Mouse (Mus musculus): ENCODE results near the gene Idh2.
A peak's percentile ranks its signal among the peaks of the same experiment; 100 is the strongest.
"Not testable (repeated sequence)": the region's sequence is repeated elsewhere in the genome, so short reads cannot be mapped to it uniquely, and the experiment has no call there.

The Idh2 gene

GRCm38 (mm10) chr7:80115224-80115590 is at the start of gene Idh2:
Idh2 (minus strand) TSS chr7:80115392.
- DNase-seq (ENCODE audit: low spot score in 2 of 2) = peak; percentile 61 to 69

DNA sequence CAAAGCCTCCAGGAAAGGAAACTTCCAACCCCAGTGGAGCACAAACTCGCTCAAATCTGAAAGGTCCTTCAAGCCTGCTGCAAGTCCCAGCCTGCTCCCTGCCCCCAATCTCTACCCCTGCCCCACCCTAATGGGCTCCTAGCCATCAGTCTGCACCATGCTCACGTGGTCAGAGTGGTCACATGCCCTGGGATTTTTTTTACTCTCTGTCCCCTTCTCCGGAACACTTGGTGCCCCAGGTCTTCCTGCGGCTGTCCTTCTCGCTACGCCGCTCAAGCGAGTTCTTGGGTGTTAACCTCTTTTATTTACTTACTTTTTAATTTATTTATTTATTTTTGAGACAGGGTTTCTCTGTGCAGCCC is 45.7 kb upstream of the Idh2 start:
- DNase-seq (ENCODE audit: low spot score in 2 of 2) = peak in 1 of 2 experiments; percentile 35

- DNase-seq (ENCODE audit: low spot score in 2 of 2) = no peak
Measured at GRCm38 (mm10) chr7:80160293-80160944, 45.2 kb upstream of the Idh2 start.

GRCm38 (mm10) chr7:80158496-80159268 is 43.5 kb upstream of the Idh2 start:
- DNase-seq (ENCODE audit: low spot score in 2 of 2) = no peak

DNA sequence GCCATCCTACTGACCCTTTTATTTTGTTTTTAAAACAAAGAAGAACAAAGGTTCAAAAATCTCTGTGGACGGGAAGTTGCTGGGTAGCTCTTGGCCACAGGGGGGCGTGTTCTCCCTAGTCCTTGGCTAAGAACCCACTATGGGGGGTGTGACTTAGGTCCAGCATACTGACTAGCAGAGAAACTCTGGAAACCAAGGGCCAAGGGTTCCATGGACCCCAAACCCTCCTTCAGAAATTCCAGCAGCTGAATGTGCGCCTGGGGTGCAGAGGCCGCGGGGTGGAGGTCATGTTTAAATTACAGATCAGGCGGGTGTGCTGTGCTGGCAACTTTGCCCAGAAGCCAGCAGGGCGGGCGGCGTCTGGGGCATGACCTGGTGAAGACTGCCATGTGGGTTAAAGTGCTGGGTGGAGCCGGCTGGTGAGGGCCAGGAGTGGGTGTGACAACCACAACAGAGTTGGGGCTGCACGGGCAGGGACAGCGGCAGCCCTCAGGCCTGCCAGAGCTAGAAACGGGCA is 41.6 kb upstream of the Idh2 start:
- DNase-seq (ENCODE audit: low spot score in 2 of 2) = peak; percentile 53 to 61

GRCm38 (mm10) chr7:80154689-80155088 is 39.5 kb upstream of the Idh2 start:
- DNase-seq (ENCODE audit: low spot score in 2 of 2) = no peak

DNA sequence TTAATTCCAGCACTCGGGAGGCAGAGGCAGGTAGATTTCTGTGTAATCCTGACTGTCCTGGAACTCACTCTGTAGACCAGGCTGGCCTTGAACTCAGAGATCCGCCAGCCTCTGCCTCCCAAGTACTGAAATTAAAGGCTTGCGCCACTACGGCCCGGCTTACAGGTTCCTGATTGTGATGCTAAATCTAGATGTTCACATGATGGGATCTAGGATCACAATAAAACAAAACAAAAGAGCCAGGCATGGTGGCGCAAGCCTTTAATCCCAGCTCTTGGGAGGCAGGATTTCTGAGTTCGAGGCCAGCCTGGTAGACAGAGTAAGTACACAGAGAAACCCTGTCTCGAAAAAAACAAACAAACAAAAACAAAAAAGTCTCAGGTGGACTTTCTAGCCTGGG is 37.6 kb upstream of the Idh2 start:
- no peak for DNase-seq (ENCODE audit: low spot score in 2 of 2)

DNA sequence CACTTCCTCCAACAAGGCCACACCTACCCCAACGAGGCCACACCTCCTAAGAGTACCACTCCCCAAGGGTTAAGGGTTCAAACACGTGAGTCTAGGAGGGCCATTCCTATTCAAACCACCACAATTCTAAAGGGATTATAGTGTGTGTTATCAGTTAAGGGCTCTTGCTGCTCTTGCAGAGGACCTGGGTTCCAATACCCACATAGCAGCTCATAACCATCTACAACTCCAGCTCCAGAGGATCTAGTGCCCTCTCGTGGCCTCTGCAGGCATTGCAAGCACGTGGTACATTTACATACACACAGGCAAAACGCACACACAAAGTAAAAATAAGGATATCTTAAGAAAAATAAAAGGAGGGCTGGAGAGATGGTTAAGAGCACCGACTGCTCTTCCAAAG is 37.0 kb upstream of the Idh2 start:
- DNase-seq (ENCODE audit: low spot score in 2 of 2) = no peak

DNA sequence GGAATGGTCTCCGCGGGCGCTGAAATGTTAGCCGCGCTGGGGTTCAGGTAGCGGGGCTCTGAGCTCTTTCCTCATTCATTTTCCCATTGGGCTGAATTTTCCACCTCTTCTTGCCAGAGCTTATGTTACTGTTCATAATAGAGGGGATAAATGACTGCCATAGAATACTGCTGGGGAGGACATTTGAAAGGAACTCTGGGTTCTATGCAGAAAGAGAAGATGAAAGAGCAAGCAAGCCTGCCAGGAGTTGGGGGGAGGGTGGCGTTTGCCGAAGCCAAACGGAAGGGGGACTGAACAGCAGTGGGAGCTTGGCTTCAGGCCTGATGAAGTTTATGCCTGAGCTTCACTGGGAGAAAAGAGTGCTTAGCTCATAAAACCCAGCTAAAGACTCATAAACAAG is 34.2 kb upstream of the Idh2 start:
- no peak for DNase-seq (ENCODE audit: low spot score in 2 of 2)

DNA sequence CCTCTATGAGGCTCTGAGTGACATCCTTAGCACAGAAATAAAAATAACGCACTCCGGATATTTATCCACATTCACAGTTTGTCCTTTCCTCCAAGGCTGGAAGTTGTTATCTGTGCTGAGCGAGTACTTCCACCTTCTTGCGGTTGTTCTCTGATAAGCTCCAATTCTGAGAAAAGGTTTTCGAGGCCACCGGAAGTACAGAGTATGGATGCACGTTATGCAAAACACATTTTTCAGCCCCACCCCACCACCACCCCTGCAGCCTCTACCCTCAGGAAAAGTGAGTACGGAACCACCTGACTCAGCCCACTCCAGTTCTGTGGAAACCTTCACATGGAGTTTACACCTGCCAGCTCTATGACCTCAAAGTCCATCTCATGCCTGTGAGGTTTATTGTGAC is 30.9 kb upstream of the Idh2 start:
- DNase-seq (ENCODE audit: low spot score in 2 of 2) = peak in 1 of 2 experiments; percentile 41

- no peak for DNase-seq (ENCODE audit: low spot score in 2 of 2)
Measured at GRCm38 (mm10) chr7:80144695-80145094, 29.5 kb upstream of the Idh2 start.

DNA sequence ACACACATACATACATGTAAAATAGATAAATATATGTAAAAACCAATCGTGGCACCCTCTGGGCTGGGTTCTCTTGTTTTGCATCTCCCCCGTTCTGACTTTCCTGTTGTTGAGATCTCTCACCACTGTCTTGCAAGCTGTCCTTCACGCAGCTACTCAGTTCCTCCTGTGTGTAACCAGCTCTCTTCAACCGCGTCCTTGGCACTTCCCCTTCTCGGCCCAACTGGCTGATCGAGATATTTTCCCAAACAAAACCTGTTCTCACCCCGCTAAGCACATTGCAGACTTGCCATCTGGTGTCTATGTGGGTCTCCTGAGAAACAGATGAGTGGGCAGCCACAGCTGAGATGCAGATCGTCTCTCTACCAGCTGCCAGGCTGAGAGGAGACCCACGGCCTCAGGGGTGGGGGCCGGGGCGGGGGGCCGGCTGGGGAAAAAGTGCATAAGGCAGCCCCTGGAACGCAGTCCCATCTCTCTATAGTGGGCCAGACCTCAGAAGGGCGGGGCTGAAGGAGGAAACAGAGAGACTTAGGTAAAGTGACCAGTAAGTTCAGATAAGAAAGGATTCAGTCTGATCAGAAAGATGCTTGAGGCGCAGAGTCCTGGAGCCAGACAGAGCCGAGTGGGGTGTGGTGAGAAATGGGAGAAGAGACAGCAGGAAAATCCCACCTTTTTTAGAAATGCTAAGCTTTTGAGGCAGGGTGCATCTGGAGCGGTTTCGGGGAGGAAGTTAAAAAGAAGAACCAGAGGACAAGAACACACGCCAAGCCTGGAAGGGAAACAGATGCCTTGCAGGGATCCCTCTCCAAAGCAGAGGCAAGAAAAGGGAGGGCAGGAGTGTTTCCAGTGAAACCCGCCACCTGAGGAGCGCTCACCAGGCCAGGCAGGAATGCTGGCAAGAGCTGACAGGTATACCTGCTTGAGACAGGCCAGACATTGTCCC is 28.4 kb upstream of the Idh2 start:
- peak; percentile 26 to 86 for DNase-seq (ENCODE audit: low spot score in 2 of 2)

DNA sequence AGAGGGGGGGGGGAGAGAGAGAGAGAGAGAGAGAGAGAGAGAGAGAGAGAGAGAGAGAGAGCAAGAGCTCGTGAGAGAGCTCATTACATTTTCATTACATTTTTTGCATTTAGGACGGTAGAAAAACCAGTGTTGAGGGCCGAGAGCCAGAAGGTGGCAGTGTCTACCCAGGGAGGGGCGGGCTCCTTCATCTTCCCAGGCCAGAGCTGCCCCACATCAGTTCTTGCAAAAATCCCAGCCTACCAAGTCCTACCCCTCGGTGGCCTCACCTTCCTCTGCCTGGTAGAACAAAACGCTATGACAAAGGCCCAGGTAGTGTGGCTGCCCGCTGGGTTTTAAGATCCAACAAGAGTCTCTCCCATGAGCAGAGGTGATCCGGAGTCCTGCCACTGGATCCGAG is 25.6 kb upstream of the Idh2 start:
- DNase-seq (ENCODE audit: low spot score in 2 of 2) = peak; percentile 47 to 77

- no peak for DNase-seq (ENCODE audit: low spot score in 2 of 2)
Measured at GRCm38 (mm10) chr7:80138375-80138774, 23.2 kb upstream of the Idh2 start.

GRCm38 (mm10) chr7:80135173-80135532 is 20.0 kb upstream of the Idh2 start:
- no peak for DNase-seq (ENCODE audit: low spot score in 2 of 2)

DNA sequence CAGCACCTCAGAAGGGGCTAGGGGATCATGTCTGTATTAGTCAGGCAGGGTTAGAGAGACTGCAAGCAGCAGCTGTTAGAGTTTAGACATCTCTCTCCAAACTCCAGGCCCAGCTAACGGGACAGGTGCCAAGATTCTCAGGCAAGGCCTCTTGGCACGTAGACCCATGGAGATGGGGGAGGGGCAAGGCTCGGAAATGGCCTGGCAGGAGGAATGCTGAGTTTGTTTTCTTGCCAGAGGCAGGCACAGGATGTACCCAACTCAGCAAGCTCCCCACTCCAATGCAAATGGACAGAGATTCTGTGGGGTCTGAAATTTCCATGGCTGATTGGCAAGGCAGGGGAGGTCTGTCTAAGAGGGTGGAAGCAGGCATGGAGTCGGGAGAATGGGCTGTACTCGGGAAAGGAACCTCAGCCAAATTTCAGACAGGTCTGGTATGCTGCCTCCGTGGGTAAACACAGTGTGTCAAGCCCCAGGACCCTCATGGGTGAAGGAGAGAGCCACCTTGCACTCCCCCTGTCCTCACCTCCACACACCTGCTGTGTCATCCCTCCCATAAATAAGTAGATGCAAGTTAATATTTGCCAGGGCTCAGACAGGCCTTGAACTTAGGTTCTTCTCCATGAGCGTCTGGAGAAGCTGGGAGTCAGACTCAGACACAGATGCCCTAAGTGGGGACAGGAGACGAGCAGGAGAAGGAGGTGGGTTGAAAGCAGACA is 19.4 kb upstream of the Idh2 start:
- DNase-seq (ENCODE audit: low spot score in 2 of 2) = no peak

DNA sequence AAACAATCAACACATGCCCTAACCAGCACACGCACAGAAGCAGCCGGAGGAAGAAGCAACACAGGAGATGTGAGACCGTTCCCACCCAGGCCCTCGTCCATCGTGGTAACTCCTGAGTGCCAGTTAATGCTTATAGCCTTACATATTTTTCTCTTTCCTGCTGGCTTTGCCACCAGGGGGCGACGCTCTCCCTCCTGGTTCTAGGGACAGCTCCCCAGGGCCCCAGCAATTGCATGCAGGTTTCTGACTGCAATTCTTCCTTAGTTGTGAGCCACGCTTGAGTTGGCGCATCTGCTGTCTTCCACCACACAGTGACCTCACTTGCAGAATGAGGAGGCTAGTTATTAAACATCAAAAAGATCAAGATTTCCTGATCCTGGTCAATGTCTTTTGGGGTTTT is 17.3 kb upstream of the Idh2 start:
- peak; percentile 44 to 70 for DNase-seq (ENCODE audit: low spot score in 2 of 2)

DNA sequence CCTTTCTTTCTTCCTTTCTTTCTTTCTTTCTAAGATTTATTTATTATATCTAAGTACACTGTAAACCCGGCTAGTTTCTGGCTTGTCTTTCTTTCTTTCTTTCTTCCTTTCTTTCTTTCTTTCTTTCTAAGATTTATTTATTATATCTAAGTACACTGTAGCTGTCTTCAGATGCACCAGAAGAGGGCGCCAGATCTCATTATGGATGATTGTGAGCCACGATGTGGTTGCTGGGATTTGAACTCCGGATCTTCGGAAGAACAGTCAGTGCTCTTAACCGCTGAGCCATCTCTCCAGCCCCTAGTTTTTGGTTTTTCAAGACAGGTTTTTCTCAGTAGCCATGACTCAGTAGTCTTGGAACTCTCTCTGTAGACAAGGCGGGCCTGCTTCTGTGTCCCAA is 16.1 kb upstream of the Idh2 start:
- not testable (repeated sequence) for DNase-seq (ENCODE audit: low spot score in 2 of 2)

DNA sequence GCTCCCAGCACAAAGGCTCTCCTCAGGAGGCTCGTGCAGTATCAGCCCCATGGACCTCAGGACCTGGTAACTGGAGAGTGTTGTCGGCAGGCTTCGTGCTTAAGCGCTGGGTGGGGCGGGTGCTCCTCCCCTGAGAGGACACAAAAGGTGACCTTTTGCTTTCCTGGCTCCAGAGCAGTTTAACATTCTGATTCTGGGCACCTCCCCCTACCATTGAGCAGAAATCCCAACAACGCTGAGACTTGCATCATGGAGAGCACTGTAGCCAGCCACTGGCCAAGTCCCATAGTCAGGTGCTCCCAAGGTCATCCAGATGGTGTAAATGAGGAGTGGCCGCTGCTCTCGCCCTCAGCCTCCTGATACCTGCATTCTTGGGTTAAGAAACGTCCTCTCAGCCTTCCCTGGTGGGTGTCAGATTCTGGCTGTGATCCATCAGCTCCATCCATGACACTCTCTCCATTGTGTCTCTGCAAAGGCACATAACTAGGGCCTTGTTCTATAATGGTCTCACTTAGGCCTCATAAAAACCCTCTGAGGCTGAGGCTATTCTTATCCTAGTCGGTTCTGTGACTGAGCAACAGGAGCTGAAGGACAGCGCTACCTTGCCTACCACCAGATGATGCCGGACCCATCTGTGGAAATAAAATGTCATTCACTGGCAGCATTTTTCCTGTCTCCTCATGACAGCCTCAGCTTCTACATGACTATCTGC is 15.3 kb upstream of the Idh2 start:
- no peak for DNase-seq (ENCODE audit: low spot score in 2 of 2)

DNA sequence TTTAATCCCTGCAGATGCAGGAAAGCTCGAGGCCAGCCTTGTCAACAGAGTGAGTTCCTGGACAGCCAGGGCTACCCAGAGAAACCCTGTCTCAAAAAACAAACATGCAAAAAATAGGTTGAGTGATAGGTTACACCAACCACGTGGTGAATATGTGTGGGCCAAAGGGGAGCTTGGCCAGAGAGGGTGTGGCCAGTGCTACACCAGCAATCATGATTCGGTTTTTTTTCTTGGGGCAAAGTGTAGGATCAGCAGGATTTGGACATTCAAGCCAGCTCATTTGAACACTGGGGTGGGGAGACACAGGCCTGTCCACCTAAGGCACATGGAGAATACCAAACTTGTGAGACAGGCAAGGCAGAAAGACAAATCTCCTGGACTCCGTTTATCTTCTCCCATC is 14.1 kb upstream of the Idh2 start:
- DNase-seq (ENCODE audit: low spot score in 2 of 2) = no peak

- no peak for DNase-seq (ENCODE audit: low spot score in 2 of 2)
Measured at GRCm38 (mm10) chr7:80123672-80124071, 8.5 kb upstream of the Idh2 start.

All from natural killer cell, adult 2 months (primary cell).